Mouse (Mus musculus) right cerebral cortex, postnatal 14 days (tissue): ENCODE results near the gene Itk.

ENCODE experiments used
- DNase-seq: peaks from one replicate; pipeline ENCODE4 v3.0.0; 2022

Itk gene

DNA sequence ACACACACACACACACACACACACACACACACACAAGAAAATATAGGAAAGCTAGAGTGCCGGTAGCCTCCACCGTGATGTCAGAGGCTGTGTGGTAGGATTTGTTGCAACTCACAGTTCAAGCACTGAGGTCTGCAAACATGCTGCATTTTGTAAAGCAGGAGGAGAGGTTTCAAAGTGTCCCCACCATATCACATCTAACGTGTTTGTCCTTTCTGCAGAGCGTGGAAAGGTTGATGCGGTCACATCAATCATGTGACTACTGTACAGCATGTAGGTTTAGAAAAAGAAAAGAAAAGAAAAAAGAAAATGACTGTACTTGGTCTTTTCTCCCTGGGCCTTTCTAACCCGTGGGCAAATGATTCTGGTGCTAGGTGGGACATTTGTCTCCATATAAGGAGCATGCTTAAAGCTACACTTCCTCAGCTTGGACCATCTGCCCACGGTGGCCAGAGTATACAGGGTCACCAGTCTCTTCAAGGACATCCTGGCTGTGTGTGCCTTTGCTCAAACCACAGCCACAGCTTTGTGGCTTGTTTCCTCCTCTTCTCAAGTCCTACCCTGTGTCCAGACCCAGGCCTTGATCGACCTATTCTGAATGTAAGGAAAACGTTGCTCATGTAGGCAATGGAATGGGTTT lies 83.3 kb downstream of the Itk start:
- DNase-seq: no peak

DNA sequence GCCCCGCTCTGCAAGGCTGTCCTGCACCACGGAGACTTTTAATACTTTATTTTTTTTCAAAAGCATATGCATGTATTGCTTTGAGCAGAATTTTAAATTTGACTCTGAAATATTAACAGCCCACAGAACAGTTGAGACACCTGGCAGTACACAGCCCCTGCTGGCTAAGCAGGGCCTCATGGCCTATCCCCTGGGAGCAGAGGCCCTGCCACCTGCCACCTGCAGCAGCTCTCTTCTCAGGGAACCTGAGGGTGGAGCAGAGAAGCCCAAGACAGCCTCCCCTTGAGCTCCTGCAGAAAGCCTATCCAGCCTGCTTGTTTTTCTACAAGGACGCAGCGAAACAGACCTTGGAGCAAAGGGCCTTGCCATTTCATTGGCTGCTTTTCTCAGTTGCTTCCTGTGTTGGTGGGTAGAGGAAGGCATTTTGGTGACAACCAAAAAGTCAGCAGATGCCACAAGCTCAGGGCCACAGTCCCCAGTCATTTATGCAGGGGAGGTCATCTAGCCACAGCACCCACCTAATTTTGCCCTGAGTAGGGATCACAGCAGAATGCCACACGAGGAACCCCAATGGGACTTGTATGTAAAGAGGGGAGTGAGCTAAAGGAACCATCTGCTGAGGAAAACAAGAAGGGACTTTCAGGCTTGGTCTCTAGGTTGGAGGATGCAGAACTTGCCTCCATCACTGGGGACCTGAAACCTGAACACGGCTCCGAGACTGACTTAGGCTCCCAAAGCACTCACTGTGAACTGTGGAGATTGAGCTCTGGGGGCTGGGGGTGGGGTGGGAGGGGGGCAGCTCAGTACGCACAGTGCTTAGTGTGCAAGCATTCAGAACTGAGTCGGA lies 84.2 kb downstream of the Itk start:
- DNase-seq: no peak

DNA sequence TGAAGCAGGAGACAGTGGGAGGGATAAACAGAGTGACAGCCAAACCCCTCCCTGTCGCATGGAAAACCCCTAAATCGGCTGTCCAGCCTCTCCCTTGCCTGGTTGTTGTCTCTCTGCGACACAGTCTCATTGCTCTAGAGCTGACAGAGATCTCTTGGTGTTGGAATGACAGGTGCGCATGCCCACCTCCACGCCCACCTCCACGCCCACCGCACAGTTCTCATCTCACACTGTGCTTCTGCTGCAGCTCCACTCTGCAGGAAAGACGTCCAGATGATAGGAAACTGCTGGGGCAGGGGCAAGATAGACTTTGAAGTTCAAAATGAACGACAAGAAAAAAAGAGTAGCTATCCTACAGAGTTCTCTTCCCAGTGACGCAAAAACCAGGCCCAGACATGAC lies 85.2 kb downstream of the Itk start:
- no peak for DNase-seq

DNA sequence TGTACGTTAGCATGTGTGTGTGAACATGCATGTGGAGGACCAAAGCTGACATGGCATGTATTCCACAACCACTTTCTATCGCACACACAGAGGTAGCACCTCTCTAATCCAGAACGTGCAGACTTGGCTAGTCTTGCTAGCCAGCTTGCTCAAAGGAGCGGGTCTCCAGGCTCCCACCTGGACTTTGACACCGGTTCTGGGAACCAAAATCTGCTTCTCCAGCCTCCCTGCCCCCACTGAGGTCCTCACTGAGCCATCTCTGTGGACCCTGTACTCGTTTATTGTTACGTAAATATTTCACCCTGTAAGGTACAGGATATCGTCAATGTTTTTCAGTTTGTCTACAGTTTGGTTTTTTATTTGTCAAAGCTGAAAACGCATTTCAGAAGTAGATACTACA lies 86.8 kb downstream of the Itk start:
- no peak for DNase-seq

DNA sequence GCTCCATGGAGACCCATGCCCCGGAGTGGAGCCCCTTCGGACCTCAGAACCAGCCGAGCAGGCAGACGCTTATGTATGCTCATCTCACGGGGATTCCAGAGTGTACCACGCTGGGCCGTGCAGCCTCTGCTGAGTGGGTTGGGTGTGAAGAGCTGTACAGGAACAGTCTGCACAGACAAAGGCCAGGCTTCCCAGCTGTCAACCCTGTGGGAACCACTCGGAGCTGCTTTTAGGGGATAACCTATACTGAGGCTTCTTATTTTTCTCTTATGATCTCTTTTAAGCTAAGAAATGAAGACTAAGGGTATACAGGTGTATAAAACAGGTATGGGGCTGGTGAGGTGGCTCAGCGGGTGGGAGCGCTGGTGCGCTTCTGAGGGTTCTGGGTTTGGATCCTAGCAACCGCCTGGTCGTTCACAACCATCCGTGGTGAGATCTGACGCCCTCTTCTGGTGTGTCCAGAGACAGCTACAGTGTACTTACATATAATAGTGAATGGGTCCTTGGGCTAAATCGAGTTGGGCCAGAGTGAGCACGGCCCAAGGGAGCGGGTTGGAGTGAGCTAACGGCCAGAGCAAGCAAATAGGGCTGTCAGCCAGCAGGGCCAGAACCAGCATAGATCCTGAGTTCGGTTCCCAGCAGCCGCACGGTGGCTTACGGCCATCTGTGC lies 87.6 kb downstream of the Itk start:
- DNase-seq: no peak

DNA sequence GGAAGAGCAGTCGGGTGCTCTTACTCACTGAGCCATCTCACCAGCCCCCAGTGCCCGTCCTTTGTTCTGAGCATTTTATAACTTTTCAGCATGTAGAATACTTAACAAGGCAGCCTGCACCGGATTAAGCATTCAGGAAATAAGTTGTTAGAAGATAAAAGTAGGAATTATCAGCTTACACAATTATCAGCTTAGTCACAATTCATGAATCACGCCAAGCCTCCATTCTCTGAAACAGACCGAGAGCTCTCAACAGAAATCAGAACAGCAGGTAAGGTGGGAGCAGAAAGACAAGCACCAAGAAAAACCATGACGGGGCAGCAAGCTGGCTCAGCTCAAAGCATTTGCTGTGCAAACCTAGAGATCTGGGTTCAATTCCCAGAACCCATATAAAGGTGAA lies 89.4 kb downstream of the Itk start:
- no peak for DNase-seq

DNA sequence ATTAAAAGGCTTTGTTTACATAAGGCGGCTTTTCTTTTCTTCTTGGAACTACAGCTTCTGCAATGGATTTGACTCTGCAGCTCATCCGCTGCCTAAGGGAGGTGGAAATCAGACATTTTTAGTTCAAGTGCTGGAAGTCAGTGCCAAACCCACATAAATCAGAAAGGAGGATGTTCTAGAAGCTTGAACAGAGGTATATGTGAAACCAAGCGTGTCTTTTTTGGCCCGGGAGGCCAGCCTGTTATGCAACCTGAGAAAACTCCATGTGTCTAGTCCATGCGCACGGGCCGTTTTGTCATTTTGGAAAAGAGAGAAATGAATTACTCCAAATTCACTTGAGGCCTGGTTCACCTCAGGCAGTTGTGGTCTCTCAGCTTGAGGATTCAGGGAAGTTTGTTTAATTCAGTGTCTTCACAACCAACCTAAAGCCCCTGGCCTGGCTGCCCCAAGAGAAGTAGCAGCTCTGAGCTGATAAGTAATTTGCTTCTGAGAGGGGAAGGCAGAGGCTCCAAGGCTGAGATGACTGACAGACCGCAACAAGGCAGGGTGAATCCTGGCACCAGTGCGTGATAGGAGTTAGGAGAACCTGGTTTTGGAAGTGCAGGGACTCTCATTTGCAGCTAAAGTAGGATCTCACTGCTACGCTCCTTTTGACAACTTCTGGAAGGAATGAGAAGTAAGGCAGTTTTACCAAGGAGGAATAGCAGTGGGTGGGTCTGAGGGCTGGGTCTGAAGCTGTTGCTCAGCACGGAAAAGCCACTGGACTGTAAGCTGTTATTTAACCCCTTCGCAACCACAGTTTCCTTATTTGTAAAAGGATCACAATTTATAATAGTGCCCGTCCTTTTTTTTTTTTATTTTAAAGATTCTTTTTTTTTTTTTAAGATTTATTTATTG lies 90.2 kb downstream of the Itk start:
- no peak for DNase-seq

DNA sequence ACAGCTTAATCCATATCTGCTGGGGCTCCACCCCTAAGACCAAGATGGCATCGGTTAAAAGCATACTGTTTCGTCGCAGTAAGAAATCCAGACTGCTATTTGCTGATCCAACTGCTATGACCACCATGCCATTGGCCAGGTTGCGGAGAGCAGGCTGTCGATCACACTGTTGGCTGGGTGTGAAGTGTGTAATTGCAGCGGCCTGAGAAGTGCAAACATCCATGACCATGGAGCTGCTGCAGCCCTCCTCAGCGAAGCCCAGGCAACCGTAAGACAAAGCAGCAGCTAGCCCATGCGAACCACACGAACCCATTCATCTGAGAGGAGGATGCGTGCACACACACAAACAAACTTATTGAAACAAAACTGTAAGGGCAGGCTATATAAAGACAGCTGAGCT lies 94.9 kb downstream of the Itk start:
- DNase-seq: no peak

DNA sequence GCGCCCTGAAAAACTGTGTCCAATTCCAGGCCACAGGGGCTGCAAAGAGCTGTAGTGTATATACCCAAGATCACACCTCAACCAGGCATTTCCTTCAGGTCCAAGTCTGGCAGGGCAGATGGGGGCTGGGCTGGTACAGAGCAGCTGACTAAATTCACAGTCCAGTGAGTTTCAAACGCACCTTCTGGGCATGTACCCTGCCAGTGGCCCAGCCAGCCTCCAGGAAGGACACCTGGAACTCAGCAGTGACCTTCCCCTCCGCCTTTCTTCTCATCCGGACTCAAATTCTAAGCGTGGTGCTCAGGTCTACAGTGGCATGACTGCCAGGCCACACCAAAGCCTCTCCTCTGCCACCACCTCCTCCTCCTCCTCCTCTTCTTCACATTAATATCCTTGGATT lies 95.8 kb downstream of the Itk start:
- DNase-seq: no peak

DNA sequence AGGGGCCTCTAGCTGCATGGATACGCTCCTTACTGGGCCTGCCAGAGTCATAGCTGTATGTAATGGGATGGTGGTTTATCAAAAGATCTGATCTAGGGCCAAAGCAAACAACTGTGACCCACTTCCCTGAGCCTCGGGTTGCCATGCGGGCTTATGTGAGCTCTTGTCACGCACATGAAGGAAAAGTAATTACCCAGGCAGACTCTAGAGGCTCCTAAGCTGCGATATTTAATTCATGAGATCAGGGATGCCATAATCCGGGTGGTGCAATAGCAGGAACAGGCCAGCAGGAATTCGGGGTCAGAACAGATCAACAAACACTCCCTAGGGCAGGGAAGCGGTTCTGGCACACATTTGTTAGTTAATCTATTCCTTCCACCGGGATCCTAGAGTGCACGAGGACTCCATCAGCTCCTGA lies 98.3 kb downstream of the Itk start:
- no peak for DNase-seq

DNA sequence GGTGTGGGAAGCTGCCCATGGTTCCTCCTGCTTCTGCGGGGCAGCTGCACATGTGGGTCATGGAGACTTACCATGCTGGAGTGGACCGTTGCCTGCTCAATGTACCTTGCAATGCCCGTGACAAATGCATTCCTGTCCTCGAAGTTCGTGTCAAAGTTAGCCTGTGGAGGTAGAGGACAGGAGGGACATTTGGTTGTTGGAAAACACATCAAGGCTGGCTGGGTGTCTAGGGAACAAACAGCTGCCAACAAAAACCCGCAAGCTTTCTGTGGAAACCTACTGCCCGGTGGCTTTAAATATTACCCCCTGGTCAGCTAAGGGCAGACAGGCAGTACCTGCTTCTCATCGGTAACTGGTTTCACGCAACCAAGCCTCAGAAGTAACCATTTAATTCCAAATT lies 99.8 kb downstream of the Itk start:
- no peak for DNase-seq

DNA sequence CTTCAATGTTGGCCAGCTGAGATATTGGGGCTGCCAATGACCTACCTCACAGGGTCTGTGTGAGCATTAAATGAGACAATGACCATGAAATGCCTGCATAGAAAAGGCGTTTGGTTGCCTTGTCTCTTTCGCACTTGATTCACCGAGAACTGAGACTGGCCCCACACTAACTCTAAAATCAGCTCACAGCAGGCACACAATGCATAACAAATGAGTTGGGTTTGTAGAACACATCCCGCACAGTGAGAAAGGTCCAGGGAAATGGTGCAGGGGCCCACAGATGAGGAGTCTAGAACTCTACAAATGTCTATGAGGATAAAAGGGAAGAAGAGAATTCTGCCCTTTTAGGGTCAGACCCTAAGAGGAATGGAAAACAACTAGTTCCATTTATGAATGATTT lies 100.3 kb downstream of the Itk start:
- no peak for DNase-seq

DNA sequence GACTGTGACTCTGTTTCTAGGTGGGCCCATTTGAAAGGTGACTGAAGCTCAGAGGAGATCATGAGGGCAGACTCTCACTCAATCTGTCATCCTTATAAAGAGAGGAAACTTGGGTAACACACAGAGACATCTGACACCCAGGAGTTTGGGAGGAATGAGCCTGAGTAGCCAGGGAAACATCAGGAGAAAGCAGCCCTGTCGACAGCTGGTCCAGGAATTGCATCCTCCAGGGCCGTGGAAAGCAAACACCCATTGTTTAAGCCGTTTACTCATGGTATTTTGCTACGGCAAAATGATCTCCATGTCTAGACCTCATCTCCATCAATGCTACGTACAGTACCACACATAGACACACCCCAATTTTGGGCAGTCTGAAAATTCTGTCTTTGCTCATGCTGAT lies 101.2 kb downstream of the Itk start:
- DNase-seq: no peak

DNA sequence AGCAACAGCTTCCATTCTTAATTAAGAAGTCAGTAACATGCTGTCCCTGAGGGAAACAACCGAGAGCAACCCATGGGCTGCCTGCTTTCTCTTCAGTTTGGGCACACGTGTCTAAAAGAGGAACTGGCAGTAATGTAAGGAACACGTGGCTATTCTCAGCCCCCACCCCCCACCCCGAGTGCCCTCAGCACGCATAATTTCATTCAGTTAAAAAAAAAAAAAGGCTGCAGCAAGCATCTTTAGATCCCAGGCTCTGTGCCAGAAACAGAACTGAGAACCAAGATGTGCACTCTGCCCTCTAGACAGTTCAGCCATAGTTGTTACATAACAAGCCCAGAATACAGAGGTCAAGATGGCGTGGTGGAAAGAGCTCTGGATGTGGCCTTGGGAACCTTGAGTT lies 102.5 kb downstream of the Itk start:
- no peak for DNase-seq

DNA sequence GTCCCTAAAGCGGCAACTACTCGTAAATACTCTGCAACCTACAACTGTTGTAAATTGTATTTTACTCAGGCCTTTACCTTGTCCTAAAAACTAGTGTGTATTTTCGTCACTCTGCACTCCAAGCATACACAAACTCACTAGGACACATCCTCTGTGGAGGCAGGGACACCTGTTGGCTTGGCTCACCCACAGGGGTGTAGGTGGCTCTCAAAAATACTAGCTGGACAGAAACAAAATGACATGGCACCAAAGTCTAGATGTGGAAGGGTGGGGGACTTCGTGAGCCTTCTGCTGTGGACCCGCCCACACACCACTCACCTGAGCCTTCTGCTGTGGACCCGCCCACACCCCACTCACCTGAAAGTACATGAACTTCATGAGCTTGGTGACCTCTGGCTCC lies 105.5 kb downstream of the Itk start:
- DNase-seq: no peak

DNA sequence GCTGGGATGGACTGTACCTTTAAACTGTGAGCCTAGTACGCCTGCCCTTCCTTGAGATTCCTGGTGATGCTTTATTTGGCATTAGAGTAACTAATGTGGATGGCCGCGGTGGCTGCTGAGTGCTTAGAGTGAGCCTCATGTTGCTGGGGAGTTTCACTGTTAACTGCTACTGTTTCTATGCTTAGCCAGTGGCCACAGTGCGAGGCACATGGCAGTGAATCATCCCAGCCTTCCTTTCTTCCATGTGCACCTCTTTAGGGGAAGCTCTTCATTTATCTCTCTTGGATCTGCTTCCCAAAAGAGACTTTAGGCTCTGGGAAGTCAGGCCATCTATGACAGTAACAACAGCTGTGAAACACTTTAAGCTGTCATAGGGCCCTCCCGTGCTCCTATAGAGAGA lies 106.7 kb downstream of the Itk start:
- DNase-seq: no peak

DNA sequence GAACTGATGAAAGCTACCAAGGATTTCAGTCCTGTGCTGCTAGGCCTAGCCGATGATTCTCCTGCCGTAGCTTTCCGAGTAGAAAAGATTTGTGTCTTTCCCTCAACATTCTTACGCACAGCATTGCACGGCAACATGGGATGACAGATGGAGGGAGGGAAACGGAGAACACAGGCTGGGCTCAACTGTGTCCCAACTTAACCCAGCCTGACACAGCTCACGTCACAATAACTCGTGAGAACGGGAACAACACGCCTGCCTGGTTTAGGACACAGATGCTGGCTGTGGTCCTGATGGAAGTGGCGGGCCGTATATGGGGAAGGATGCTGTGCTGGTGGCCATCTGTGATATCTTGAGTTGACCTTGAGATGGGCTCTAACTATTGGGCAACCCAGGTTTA lies 110.6 kb downstream of the Itk start:
- DNase-seq: no peak

DNA sequence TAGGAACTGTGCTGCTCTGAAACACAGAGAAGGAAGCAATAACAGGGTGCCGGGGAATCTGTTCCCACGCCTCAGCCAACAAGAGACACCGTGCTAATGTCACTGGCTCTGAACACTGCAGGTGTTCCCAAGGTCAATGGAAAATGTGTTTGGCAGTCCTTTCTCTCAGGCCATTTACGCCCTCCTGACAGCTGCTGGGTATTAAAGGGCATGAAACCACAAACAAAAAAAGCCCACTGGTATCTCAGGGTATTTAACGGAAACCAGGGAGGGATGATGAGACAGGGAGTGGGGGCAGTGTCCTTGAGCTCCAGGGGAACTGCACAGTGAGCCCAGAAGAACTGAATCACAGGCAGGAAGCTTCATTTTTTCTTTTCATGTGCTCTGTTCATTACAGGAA lies 111.2 kb downstream of the Itk start:
- no peak for DNase-seq

DNA sequence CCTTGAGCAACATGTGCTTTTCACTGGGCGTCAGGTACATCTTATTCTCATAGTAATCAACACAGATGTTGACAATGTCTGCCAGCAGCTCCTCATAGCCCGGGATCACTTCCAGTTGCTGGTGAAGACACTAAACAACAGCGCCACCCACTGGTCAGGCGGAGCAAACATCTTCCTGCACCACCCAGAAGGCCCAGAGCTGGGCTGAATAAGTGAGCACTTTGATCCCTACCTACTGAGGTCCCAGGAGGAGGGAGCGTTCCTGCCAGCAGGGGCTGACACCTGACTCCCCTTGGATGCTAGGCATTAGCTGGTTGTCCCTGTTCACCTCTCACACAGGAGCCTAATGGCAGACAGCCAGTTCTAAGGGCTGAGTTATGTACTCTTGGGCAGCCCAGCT lies 112.5 kb downstream of the Itk start:
- peak; percentile 54 for DNase-seq

DNA sequence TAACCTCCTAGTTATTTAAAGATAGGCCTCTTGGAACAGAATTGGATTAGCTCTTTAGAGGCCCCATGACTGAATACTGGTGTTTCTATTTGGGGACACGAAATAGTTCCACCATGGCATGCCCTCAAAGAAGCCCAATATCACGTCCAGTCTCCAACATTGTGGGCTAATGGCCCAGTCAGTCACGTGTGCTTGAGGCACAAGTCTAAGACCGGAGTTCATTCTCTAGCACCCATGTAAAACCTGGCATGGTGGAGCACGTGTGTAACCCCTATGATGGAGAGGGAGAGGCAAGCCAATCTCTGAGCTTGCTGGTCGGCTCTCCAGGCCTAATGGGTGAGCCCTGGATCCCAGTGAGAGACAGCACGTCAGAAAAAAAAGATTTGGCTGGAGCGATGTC lies 113.1 kb downstream of the Itk start:
- no peak for DNase-seq

DNA sequence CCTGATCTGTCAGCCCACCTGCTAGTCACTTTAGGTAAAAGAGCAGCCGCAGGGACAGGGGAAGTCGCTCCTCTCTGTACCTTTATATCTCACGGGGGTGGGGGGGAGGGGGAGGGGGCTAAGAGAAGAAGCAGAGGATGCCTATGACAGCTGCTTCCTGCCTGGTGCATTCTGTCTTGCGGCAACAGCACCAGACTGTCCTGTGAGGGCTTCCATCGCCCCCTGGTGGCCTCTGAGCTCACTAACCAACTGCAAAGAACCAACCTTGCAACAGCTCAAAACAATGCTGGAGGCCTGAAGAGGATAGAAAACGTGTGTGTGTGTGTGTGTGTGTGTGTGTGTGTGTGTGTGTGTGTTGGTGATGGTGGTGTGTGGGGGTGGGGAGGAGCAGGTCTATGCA lies 114.0 kb downstream of the Itk start:
- DNase-seq: peak; percentile 86
